Mouse (Mus musculus) regulatory T cell (primary cell): ENCODE measurements at regions not wholly inside any gene's neighbourhood (a gene's known extent, or its start where the extent isn't known, plus 50 kb on each side); places are given as distances from the start of the nearest gene placed in this dataset.

Experiments used
- in situ Hi-C: fragments of 300-600 bp; cut with MboI, MseI; formaldehyde crosslinking; loops from one replicate; pipeline ENCODE4 v1.15.1; 2025; ENCODE audit warnings: high pct_unique_total_duplicates

DNA sequence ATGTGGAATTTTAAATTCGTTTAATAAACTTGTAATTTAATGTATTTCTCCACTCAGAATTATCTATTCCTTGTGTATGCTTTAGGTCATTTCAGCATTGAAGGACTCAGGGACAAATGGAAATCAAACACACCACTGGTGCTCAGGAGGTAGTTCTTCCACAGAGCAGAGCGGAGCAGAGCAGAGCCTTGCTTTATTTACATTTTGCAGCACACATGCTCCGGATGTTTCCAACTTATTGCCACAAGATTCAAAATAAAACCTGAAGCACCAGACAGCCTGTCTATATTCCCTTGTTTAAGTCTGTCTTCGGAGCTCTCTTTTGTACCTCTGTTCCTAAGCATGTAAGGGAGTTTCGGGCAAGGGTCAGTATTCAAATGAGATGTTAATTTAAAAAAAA, 135.2 kb upstream of the Meis2 start:
- in situ Hi-C loops = no loop called here

DNA sequence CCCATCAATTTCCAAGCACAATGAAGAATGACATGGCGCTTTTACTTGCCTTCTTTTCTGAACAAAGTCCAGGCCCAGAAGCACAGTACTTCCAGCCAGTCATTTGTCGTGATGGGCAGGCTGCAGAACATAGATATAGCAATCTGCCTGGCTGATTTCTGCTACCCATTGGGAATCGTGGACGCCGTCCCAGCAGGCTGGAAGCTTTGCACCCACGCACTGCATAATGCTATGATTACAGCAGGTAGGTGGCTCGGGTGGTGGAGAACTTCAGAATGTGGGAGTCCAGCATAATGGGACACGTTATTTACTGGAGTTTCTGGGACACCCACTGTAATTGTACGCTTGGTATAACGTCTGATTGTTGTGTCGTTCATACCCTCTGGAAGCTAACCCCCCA, 116.2 kb upstream of the Meis2 start:
- in situ Hi-C loops = loop anchor here (5.0 kb wide), 1 partner anchor 105 kb away; no protein-coding TSS in a partner anchor

DNA sequence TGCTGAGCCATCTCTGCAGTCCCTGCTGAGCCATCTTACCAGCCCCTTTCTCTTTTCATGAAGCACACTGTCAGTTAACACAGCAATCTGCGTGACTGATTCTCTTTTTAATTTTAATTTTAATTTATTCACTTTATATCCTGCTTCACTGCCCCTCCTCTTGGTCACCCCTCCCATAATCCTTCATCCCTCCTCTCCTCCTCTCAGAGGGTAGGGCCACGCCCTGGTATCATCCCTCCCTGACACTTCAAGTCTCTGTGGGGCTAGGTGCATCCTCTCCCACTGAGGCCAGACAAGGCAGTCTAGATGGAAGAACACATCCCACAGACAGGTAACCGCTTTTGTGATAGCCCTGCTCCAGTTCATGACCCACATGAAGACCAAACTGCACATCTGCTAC, 111.5 kb upstream of the Meis2 start:
- in situ Hi-C loops = no loop called here

DNA sequence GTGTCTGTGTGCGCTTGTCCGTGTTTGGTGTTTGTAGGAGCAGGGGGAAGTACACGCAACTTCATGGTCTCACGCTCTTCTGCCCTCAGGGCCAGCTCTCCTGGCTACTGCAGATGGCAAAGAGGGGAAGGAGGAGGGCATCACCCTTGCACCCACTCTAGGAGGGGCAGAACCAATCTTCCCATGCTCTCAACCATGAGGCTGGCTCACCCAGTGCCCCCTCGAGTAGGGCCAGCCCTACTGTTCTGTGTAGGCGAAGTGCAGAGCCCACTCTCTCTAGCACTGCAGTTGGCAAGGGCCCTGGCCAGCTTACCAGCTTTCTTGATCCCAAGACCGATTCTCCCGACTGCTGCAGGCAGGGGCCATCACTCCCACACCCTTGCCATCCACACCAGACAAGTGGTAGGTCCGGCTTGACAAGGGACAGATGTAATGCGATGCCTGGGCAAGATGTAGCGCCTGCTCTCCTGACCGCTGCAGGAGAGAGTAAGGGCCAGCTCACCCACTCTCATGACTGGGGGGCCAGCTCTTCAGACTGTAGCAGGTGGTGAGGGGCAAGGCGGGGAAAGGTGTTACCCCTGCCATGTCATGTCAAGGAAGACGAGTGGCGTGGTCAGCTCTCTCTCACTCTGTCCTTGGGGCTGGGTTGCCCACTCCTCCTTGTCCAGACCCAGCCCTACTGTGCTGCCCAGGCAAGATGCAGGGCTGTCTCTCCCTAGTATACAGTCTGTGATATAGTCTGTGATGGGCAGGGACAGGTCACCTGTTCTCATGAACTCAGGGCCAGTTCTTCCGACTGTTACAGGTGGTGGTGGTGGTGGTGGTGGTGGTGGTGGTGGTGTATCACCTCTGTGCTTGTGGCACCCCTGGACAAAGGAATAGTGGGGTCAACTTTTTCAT, 100.5 kb upstream of the Meis2 start:
- in situ Hi-C loops = no loop called here
